Mouse (Mus musculus): ENCODE data around the gene Arhgap4. TPM values are rescaled to one million over a fixed set of nuclear protein-coding genes. Genes with fewer than 3 reads are reported as not detected.

The Arhgap4 gene
- 7.8 and 7.9 TPM in 2 replicates for polyA plus RNA-seq (2012; rRNA removed)

DNA sequence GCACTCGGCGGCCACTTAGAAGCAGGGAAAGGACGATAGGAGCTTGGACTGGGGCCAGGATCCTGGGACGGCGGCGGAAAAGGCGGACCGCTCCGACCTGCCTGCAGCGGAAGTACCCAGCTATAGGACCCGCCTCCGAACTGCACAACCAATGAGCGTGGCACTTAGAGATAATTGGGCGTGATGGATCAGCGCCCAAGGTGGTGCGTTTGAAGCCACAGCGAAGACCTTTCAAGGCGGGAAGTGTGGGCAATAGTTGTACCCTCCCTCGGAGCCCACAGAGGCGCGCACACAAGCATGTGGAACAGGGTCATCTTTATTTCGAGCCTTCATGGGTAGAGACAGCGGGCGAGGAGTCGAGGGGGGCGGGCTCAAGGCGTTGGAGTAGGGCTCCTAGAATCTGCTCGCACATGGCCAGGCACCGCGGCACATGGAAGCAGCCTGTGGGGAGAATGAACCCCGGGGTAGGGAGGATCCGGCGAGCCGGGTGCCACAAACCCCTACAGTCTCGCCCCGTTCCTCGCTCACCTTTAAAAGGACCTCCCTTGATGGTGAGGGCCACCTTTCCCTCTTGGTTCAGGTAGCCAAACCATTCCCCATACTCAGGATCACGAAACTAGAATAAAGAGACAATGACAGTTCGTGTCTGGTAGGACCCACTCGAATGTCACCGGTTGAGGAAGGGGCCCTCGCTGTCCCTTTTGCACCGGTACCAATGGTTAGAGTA is at the start of gene Arhgap4, which contains the start of gene Naa10:
Gene Arhgap4, minus strand, starts transcription at position 48 of the 727 bp plus-strand sequence.
Gene Naa10, minus strand, starts transcription at position 122 of the 727 bp plus-strand sequence.

DNA sequence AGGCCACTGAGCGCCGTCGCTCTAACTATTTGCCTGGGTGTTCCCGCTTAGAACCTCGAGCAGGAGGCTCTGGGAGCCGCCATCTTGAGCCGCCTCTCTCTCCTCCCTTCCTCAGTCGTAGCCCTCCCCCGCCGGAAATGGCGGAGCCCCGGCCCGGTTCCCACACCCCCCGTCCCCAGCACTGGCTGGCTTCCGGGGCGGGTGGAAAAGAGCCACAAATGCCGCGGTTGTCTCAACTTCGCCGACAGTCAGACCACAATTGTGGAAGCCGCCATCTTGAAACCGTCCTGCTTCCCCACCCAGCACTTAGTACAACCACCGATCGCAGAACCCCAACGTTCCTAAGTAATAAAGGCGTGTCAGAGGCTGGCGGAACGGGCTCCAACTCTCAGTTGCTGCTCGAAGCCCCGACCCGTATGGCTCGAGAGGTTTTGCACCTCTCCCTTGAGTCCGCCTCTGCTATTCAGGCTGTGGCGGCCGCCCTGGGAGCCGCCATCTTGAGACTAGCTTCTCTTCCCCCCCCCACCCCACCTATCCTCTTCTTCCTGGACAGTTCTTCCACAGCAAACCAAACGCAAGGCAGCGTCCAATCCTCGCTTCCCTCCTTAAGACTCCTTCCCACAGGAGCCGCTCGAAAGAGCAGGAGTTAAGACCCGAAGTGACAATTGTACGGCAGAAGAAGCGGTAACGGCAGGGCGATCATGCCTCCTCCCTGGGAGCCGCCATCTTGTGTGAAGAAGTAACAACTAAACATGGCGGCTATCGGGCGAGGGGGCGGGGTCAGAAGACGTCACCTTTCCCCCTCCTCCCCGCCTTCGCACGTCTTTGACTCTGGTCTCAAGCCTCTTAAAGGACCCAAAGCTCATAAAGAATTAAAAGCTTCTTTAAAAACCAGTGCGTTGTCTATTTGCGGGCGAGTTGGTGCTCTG is 44.8 kb upstream of the Arhgap4 start, which contains the start of gene Hcfc1:
Gene Hcfc1, minus strand, starts transcription at position 110 of the 929 bp plus-strand sequence.

DNA sequence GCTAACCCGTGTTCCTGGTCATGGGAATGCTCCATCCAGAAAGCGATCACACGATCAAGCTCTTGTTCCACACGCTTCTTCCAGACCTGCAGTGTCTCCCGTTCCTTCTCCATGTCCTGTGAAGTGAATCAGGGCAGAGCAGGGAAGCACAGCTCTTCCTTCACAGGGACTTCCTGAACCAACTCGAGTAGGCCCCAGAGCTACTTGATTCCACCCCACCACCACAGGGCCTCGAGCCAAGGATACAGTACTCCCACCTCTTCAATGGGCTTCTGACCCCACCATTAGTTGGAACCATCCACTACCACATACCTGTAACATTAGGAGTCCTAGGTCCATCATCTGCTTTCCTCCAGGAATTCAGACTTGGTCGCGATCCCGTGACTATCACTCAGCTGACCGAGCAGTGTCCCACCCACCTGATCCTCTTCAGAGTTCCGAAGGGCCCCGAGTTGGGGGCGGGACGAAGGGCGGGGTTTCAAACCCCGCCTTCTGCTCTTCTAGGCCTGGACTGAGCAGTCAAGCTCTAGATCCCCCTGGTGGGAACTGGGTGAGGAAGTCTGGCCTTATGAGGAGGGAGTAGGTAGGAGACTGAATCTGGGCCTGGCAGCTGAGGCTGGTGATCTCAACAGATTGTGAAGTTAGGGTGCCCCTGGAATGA is 8.9 kb upstream of the Arhgap4 start, which contains the start of gene Renbp:
Gene Renbp, minus strand, starts transcription at position 449 of the 661 bp plus-strand sequence.

DNA sequence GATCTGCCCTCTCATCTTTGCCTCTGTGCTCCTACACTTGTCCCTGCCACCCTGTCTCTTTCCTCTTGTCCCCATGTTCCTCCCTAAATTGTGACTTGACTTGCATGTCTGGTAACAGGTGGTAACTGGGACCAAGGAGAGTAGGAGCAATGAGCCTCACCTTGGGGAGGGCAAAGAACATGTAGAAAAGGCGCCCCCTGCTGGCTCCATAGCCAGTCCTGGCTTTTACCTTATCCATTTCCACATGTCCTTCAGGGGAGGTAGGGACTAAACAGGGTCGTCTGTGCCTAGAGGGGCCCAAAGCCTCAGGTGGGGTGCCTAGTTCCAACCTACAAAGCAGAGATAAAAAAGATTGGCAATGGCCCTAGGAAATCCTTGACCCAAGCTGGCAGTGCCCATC is 26.0 kb downstream of the Arhgap4 start, which contains the start of gene L1cam:
Gene L1cam, minus strand, starts transcription at position 387 of the 400 bp plus-strand sequence.

DNA sequence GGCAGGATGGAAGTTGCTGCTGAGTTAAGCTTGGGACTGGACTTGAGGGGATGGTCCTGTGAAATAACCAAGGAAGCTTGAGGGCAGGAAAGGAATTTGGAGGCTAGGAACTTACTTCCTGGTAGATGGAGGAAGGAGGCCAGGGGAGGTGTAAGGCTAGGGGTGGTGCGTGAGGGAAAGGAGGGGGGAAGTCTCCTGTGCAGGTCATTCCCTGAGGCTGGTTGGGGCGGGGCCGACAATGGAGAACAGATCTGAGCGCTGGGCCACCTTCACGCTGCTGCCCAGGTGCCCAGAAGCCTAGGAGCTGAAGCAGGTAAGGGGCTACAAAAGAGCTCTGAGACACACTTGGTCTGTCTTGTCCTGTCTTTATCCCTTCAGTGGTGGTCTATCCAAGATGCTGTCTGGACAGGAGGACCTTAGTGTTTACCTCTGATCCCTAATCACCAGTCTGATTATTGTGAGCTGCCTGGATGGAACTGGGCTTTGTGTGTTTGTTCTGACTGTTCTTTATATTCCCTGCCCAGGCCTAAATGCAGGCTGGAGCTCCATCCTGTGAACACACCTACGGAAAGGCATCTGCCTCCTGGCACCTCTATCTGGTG is 30.0 kb downstream of the Arhgap4 start, which contains the start of gene Avpr2:
Gene Avpr2, plus strand, starts transcription at position 552 of the 602 bp plus-strand sequence.

Other genes with a start within 250 kb of the Arhgap4 start
- 63.2 and 64.5 TPM in 2 replicates for gene Slc6a8, start 248.7 kb downstream of the Arhgap4 start, polyA plus RNA-seq (2012; rRNA removed)
- 51.7 and 61.3 TPM in 2 replicates for gene Bcap31, start 205.7 kb downstream of the Arhgap4 start, polyA plus RNA-seq (2012; rRNA removed)
- gene Abcd1, start 205.3 kb downstream of the Arhgap4 start, polyA plus RNA-seq (2012; rRNA removed) = 15.6 and 16.2 TPM in 2 replicates
- 0.60 and 1.2 TPM in 2 replicates for gene Plxnb3, start 164.8 kb downstream of the Arhgap4 start, polyA plus RNA-seq (2012; rRNA removed)
- gene Srpk3, start 147.5 kb downstream of the Arhgap4 start, polyA plus RNA-seq (2012; rRNA removed) = 0.36 and 8.6 TPM in 2 replicates
- 426 and 432 TPM in 2 replicates for gene Idh3g, start 135.0 kb downstream of the Arhgap4 start, polyA plus RNA-seq (2012; rRNA removed)
- 163 and 179 TPM in 2 replicates for gene Ssr4, start 134.8 kb downstream of the Arhgap4 start, polyA plus RNA-seq (2012; rRNA removed)
- gene Pdzd4, start 96.9 kb downstream of the Arhgap4 start, polyA plus RNA-seq (2012; rRNA removed) = 91.6 and 95.9 TPM in 2 replicates
- gene Avpr2, start 29.8 kb downstream of the Arhgap4 start, polyA plus RNA-seq (2012; rRNA removed) = not detected in 2 replicates
- gene L1cam, start 25.8 kb downstream of the Arhgap4 start, polyA plus RNA-seq (2012; rRNA removed) = 172 and 174 TPM in 2 replicates
- 108 TPM in 2 replicates for gene Naa10, start 74 bp upstream of the Arhgap4 start, polyA plus RNA-seq (2012; rRNA removed)
- 11.5 and 16.1 TPM in 2 replicates for gene Renbp, start 9.0 kb upstream of the Arhgap4 start, polyA plus RNA-seq (2012; rRNA removed)
- gene Hcfc1, start 44.5 kb upstream of the Arhgap4 start, polyA plus RNA-seq (2012; rRNA removed) = 71.4 and 72.6 TPM in 2 replicates
- gene Irak1, start 102.0 kb upstream of the Arhgap4 start, polyA plus RNA-seq (2012; rRNA removed) = 72.9 and 74.2 TPM in 2 replicates
- 0.13 TPM in 1 of 2 replicates, not detected in the other for gene Opn1mw, start 205.6 kb upstream of the Arhgap4 start, polyA plus RNA-seq (2012; rRNA removed)
- gene Mecp2, start 213.5 kb upstream of the Arhgap4 start, polyA plus RNA-seq (2012; rRNA removed) = 25.4 and 27.4 TPM in 2 replicates
- not detected in 2 replicates for gene Tex28, start 246.0 kb upstream of the Arhgap4 start, polyA plus RNA-seq (2012; rRNA removed)

Measured in central nervous system, embryonic 14 days (tissue).